Mouse (Mus musculus): Measurements from ENCODE around the gene 2900026A02Rik.
A peak's percentile ranks its signal among the peaks of the same experiment; 100 is the strongest.

GRCm38 (mm10) chr5:113208048-113208447, 13.0 kb downstream of the 2900026A02Rik start:
- TF ChIP-seq POLR2A (IDR thresholded peaks at IDR 0.05; ENCODE audit: extremely low read depth, insufficient read depth, low read length) (no peak), CTCF (IDR thresholded peaks at IDR 0.05; ENCODE audit: low read depth, low read length) (peak; percentile 36; the same call in 1 of the 2 replicates)
